ENCODE assay signal across 18 mouse cellular contexts in the genomic region with DNA sequence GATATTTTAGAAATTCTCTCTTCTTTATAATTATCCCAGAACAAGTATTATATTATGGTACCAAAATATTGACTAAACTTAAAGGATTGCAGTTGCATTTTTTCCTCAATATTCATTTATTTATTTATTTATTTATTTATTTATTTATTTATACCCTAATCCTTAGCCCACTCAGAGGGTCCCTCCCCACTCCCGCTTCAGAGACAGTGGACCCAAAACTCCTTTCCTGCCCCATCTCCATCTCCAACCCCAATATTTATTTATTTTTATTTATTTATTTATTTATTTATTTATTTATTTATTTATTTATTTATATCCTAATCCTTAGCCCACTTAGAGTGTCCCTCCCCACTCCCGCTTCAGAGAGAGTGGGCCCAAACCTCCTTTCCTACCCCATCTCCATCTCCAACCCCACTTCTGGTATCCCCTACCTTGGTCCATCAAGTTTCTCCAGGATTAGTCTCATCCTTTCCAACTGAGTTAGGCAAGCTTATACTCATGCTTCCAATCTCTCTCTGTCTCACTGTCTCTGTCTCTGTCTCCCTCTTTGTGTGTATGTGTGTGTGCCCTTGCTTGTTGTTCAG.
"Had no signal": no experiment of that assay in that cellular context is flagged by ENCODE, and none has a peak within 500 bp of the region (broad histone marks: within the 10 kb centered on the region; RNA-seq: fewer than 3 reads in every experiment).

No protein-coding gene starts in this region.

- DNase-seq: lung, adult 18-20 months; lung, embryonic 14.5 days; lung, postnatal 10 days; lung, postnatal 4 days; retina, postnatal 1 day; right cerebral cortex, adult 18-20 months; right cerebral cortex, postnatal 25 days; right cerebral cortex, postnatal 4 days; spleen, adult 18-20 months; thymus, adult 18-20 months; thymus, postnatal 14 days; thymus, postnatal 36 days had no signal

- H3K36me3 ChIP-seq: midbrain, embryonic 10.5 days; midbrain, embryonic 13.5 days; midbrain, embryonic 15.5 days; neural tube, embryonic 13.5 days; neural tube, embryonic 15.5 days had no signal

- H3K27me3 ChIP-seq: midbrain, embryonic 13.5 days; midbrain, embryonic 15.5 days; neural tube, embryonic 13.5 days; neural tube, embryonic 15.5 days had no signal

- H3K4me3 ChIP-seq: midbrain, embryonic 10.5 days; midbrain, embryonic 13.5 days; midbrain, embryonic 15.5 days; myocyte; neural tube, embryonic 13.5 days; neural tube, embryonic 15.5 days had no signal

- H3K27ac ChIP-seq: midbrain, embryonic 10.5 days; midbrain, embryonic 13.5 days; midbrain, embryonic 15.5 days; neural tube, embryonic 13.5 days; neural tube, embryonic 15.5 days had no signal

- H3K9ac ChIP-seq: lung, embryonic 14.5 days; midbrain, embryonic 13.5 days; midbrain, embryonic 15.5 days; neural tube, embryonic 13.5 days; neural tube, embryonic 15.5 days had no signal

- ATAC-seq: midbrain, embryonic 13.5 days; midbrain, embryonic 15.5 days had no signal

- H3K4me1 ChIP-seq: midbrain, embryonic 10.5 days; midbrain, embryonic 13.5 days; midbrain, embryonic 15.5 days; neural tube, embryonic 13.5 days; neural tube, embryonic 15.5 days had no signal

- H3K4me2 ChIP-seq: lung, embryonic 14.5 days; midbrain, embryonic 13.5 days; midbrain, embryonic 15.5 days; neural tube, embryonic 13.5 days; neural tube, embryonic 15.5 days had no signal

- H3K9me3 ChIP-seq: midbrain, embryonic 10.5 days; midbrain, embryonic 13.5 days; midbrain, embryonic 15.5 days; neural tube, embryonic 13.5 days; neural tube, embryonic 15.5 days had no signal
